Mouse (Mus musculus) NIH3T3 (cell line): ENCODE results near the gene Sulf2.

Source experiments
- DNase-seq: peaks from one replicate; pipeline ENCODE4 v3.0.0-alpha.2; 2012; ENCODE audit warnings: low read depth

The Sulf2 gene

GRCm38 (mm10) chr2:166175552-166176136, 20.2 kb upstream of the Sulf2 start:
- DNase-seq, result no peak

- no peak for DNase-seq
Measured at GRCm38 (mm10) chr2:166175145-166175544, 19.7 kb upstream of the Sulf2 start.

- peak; percentile 53 for DNase-seq
Measured at GRCm38 (mm10) chr2:166173169-166173568, 17.7 kb upstream of the Sulf2 start.

- peak; percentile 46 for DNase-seq
Measured at GRCm38 (mm10) chr2:166170173-166170572, 14.7 kb upstream of the Sulf2 start.

- DNase-seq, result no peak
Measured at GRCm38 (mm10) chr2:166168868-166169267, 13.4 kb upstream of the Sulf2 start.

- DNase-seq, result peak; percentile 32
Measured at GRCm38 (mm10) chr2:166167387-166167786, 11.9 kb upstream of the Sulf2 start.

GRCm38 (mm10) chr2:166165396-166165795, 9.9 kb upstream of the Sulf2 start:
- no peak for DNase-seq

GRCm38 (mm10) chr2:166164601-166165000, 9.1 kb upstream of the Sulf2 start:
- DNase-seq, result no peak

- DNase-seq, result no peak
Measured at GRCm38 (mm10) chr2:166163917-166164316, 8.5 kb upstream of the Sulf2 start.

- no peak for DNase-seq
Measured at GRCm38 (mm10) chr2:166163252-166163651, 7.8 kb upstream of the Sulf2 start.

GRCm38 (mm10) chr2:166162160-166162559, 6.7 kb upstream of the Sulf2 start:
- no peak for DNase-seq

- DNase-seq, result no peak
Measured at GRCm38 (mm10) chr2:166159276-166159675, 3.8 kb upstream of the Sulf2 start.

GRCm38 (mm10) chr2:166157767-166158561, 2.5 kb upstream of the Sulf2 start:
- no peak for DNase-seq

GRCm38 (mm10) chr2:166157144-166157543, 1.7 kb upstream of the Sulf2 start:
- DNase-seq, result no peak

GRCm38 (mm10) chr2:166156122-166156521, 659 bp upstream of the Sulf2 start:
- DNase-seq, result no peak

- peak; percentile 55 for DNase-seq
Measured at GRCm38 (mm10) chr2:166154749-166155453, 562 bp downstream of the Sulf2 start.

- no peak for DNase-seq
Measured at GRCm38 (mm10) chr2:166153891-166154711, 1.4 kb downstream of the Sulf2 start.

GRCm38 (mm10) chr2:166153399-166153793, 2.1 kb downstream of the Sulf2 start:
- DNase-seq, result no peak

- no peak for DNase-seq
Measured at GRCm38 (mm10) chr2:166152734-166153398, 2.6 kb downstream of the Sulf2 start.

GRCm38 (mm10) chr2:166151510-166152473, 3.7 kb downstream of the Sulf2 start:
- DNase-seq, result peak; percentile 94
